Mouse (Mus musculus): Measurements from ENCODE around the gene Pak6. TPM values are rescaled to one million over a fixed set of nuclear protein-coding genes. Genes with fewer than 3 reads are reported as not detected.

Gene Pak6
- total RNA-seq, 2 experiments from 2014 or later = 96.4 to 102 TPM

GRCm38 (mm10) chr2:118687791-118688190 is 24.7 kb downstream of the Pak6 start:
- Histone ChIP-seq H3K27ac (no peak overlapping the region), H3K4me3 (no peak overlapping the region)
- no peak for TF ChIP-seq CTCF (IDR thresholded peaks at IDR 0.05)
- intact Hi-C loops (cut with DNase I) = no loop called here
- no peak for DNase-seq (ENCODE audit: extremely low spot score in 1 of 2, low spot score in 2 of 2)

- intact Hi-C loops (cut with DNase I) = no loop called here
- no peak overlapping the region for H3K4me3 ChIP-seq
- DNase-seq (ENCODE audit: extremely low spot score in 1 of 2, low spot score in 2 of 2) = no peak
- H3K27ac ChIP-seq = no peak overlapping the region
- no peak for TF ChIP-seq CTCF (IDR thresholded peaks at IDR 0.05)
Observed at GRCm38 (mm10) chr2:118689875-118690274, 26.8 kb downstream of the Pak6 start.

GRCm38 (mm10) chr2:118693370-118693966 is 30.4 kb downstream of the Pak6 start:
- TF ChIP-seq CTCF (IDR thresholded peaks at IDR 0.05) = no peak
- DNase-seq (ENCODE audit: extremely low spot score in 1 of 2, low spot score in 2 of 2) = no peak
- Histone ChIP-seq H3K4me3 (no peak overlapping the region), H3K27ac (no peak overlapping the region)
- intact Hi-C loops (cut with DNase I) = loop anchor here (1.0 kb wide), 1 partner anchor 32 kb away; no protein-coding TSS in a partner anchor

- DNase-seq (ENCODE audit: extremely low spot score in 1 of 2, low spot score in 2 of 2) = peak in 1 of 2 experiments; percentile 52
- peak; percentile 92 for TF ChIP-seq CTCF (IDR thresholded peaks at IDR 0.05)
- Histone ChIP-seq H3K4me3 (no peak overlapping the region), H3K27ac (no peak overlapping the region)
- intact Hi-C loops (cut with DNase I) = loop anchor here (1.0 to 2.0 kb wide), 3 partner anchors 57 to 433 kb away; no protein-coding TSS in a partner anchor
Observed at GRCm38 (mm10) chr2:118695677-118696232, 32.7 kb downstream of the Pak6 start.

- TF ChIP-seq CTCF (IDR thresholded peaks at IDR 0.05) = no peak
- no peak overlapping the region for H3K27ac ChIP-seq
- intact Hi-C loops (cut with DNase I) = no loop called here
- no peak overlapping the region for H3K4me3 ChIP-seq
- no peak for DNase-seq (ENCODE audit: extremely low spot score in 1 of 2, low spot score in 2 of 2)
Observed at GRCm38 (mm10) chr2:118696451-118697308, 33.6 kb downstream of the Pak6 start.

- intact Hi-C loops (cut with DNase I) = no loop called here
- Histone ChIP-seq H3K4me3 (no peak overlapping the region), H3K27ac (no peak overlapping the region)
- no peak for DNase-seq (ENCODE audit: extremely low spot score in 1 of 2, low spot score in 2 of 2)
- no peak for TF ChIP-seq CTCF (IDR thresholded peaks at IDR 0.05)
Observed at GRCm38 (mm10) chr2:118697311-118697877, 34.3 kb downstream of the Pak6 start.

GRCm38 (mm10) chr2:118697955-118698354 is 34.9 kb downstream of the Pak6 start:
- Histone ChIP-seq H3K4me3 (no peak overlapping the region), H3K27ac (no peak overlapping the region)
- no peak for TF ChIP-seq CTCF (IDR thresholded peaks at IDR 0.05)
- intact Hi-C loops (cut with DNase I) = no loop called here
- DNase-seq (ENCODE audit: extremely low spot score in 1 of 2, low spot score in 2 of 2) = no peak

GRCm38 (mm10) chr2:118700179-118701062 is 37.3 kb downstream of the Pak6 start:
- peak; percentile 73 to 79 for DNase-seq (ENCODE audit: extremely low spot score in 1 of 2, low spot score in 2 of 2)
- Histone ChIP-seq H3K27ac (no peak overlapping the region), H3K4me3 (peak overlapping the region; percentile 25; the same call in 1 of the 2 replicates)
- TF ChIP-seq CTCF (IDR thresholded peaks at IDR 0.05) = peak; percentile 94
- intact Hi-C loops (cut with DNase I) = loop anchor here (1.0 to 2.0 kb wide), 2 partner anchors 30 to 183 kb away; no protein-coding TSS in a partner anchor

GRCm38 (mm10) chr2:118701161-118701560 is 38.1 kb downstream of the Pak6 start:
- Histone ChIP-seq H3K4me3 (no peak overlapping the region; the same call in 1 of the 2 replicates), H3K27ac (no peak overlapping the region)
- no peak for TF ChIP-seq CTCF (IDR thresholded peaks at IDR 0.05)
- DNase-seq (ENCODE audit: extremely low spot score in 1 of 2, low spot score in 2 of 2) = no peak
- intact Hi-C loops (cut with DNase I) = loop anchor here (2.0 kb wide), 1 partner anchor 30 kb away; no protein-coding TSS in a partner anchor

- Histone ChIP-seq H3K4me3 (peak overlapping the region; percentile 49), H3K27ac (peak overlapping the region; percentile 82)
- TF ChIP-seq CTCF (IDR thresholded peaks at IDR 0.05) = no peak
- DNase-seq (ENCODE audit: extremely low spot score in 1 of 2, low spot score in 2 of 2) = no peak
- intact Hi-C loops (cut with DNase I) = loop anchor here (2.0 kb wide), 1 partner anchor 29 kb away; no protein-coding TSS in a partner anchor
Observed at GRCm38 (mm10) chr2:118701971-118702882, 39.1 kb downstream of the Pak6 start.
